10 mouse cellular contexts compared by ENCODE assay signal in genomic region chr15:95885953-95886820, GRCm38 (mm10).
A peak's percentile ranks its signal among the peaks of the same experiment; 100 is the strongest.
DNase-seq lines count a peak whose midpoint lies in the region; ATAC-seq lines count a peak whose summit lies in the region.
"Had no signal": no experiment of that assay in that cellular context is flagged by ENCODE, and none has a peak within 500 bp of the region (broad histone marks: within the 10 kb centered on the region; RNA-seq: fewer than 3 reads in every experiment).

No protein-coding gene starts in this region.

- H3K36me3 ChIP-seq in hindbrain, embryonic 15.5 days, result no peaks in the 10 kb centered on the region
- no peaks in the 10 kb centered on the region for H3K36me3 ChIP-seq in hindbrain, embryonic 13.5 days
- no peaks in the 10 kb centered on the region for H3K36me3 ChIP-seq in limb, embryonic 15.5 days

- ATAC-seq in hindbrain, embryonic 15.5 days (ENCODE audit: low FRiP score, low read depth), result no peak
- no peak for ATAC-seq in hindbrain, embryonic 13.5 days (ENCODE audit: low FRiP score)
- ATAC-seq in limb, embryonic 15.5 days (ENCODE audit: insufficient number of reproducible peaks, low FRiP score, low TSS enrichment, low read depth), result no peak

- no peaks in the 10 kb centered on the region for H3K27me3 ChIP-seq in hindbrain, embryonic 15.5 days
- H3K27me3 ChIP-seq in hindbrain, embryonic 13.5 days, result no peaks in the 10 kb centered on the region
- H3K27me3 ChIP-seq in limb, embryonic 15.5 days, result no peaks in the 10 kb centered on the region

- WGBS in hindbrain, embryonic 15.5 days, result 79% methylated on average over 18 of the region's 18 CpGs
- 80% methylated on average over 18 of the region's 18 CpGs for WGBS in hindbrain, embryonic 13.5 days
- 50% methylated on average over 18 of the region's 18 CpGs for WGBS in limb, embryonic 15.5 days

- no peaks in the 10 kb centered on the region for H3K9me3 ChIP-seq in hindbrain, embryonic 15.5 days
- no peaks in the 10 kb centered on the region for H3K9me3 ChIP-seq in hindbrain, embryonic 13.5 days
- H3K9me3 ChIP-seq in limb, embryonic 15.5 days, result no peaks in the 10 kb centered on the region

- peak overlapping the region; percentile 45 for H3K27ac ChIP-seq in hindbrain, embryonic 15.5 days (replicated peaks)
- H3K27ac ChIP-seq in hindbrain, embryonic 13.5 days, result no peak overlapping the region
- H3K27ac ChIP-seq in limb, embryonic 15.5 days, result peak overlapping the region; percentile 61

- peaks cover 29% of the 10 kb centered on the region; the same call in 1 of the 2 replicates for H3K4me1 ChIP-seq in hindbrain, embryonic 15.5 days (replicated peaks)
- peaks cover 23% of the 10 kb centered on the region for H3K4me1 ChIP-seq in hindbrain, embryonic 13.5 days (replicated peaks)
- H3K4me1 ChIP-seq in limb, embryonic 15.5 days, result peaks cover 24% of the 10 kb centered on the region

- H3K9ac ChIP-seq in hindbrain, embryonic 15.5 days, result no peak overlapping the region
- no peak overlapping the region for H3K9ac ChIP-seq in hindbrain, embryonic 13.5 days
- no peak overlapping the region for H3K9ac ChIP-seq in limb, embryonic 15.5 days

- peak; percentile 49 for DNase-seq in 3T3-L1 (ENCODE audit: low read depth, low spot score)
- DNase-seq in brain, adult 2 months (ENCODE audit: low read depth, low spot score), result peak; percentile 62
- no peak for DNase-seq in ovary, postnatal 36 days (ENCODE audit: low spot score)
- no peak for DNase-seq in adrenal gland, postnatal 36 days
- DNase-seq: cerebellum, postnatal 10 days; gastrocnemius, postnatal 10 days; layer of hippocampus, postnatal 36 days had no signal

- no peak overlapping the region for H3K4me3 ChIP-seq in hindbrain, embryonic 15.5 days
- H3K4me3 ChIP-seq in hindbrain, embryonic 13.5 days, result no peak overlapping the region
- H3K4me3 ChIP-seq in limb, embryonic 15.5 days, result no peak overlapping the region

- H3K4me2 ChIP-seq in hindbrain, embryonic 15.5 days, result no peak overlapping the region
- no peak overlapping the region for H3K4me2 ChIP-seq in hindbrain, embryonic 13.5 days
- no peak overlapping the region for H3K4me2 ChIP-seq in limb, embryonic 15.5 days

Comparison
In these comparisons a context has a peak if more than half of its experiments do, and no peak if none do; other contexts are left out.
1. DNase-seq: peak in 3T3-L1 (single experiment) and brain, adult 2 months (single experiment); none in ovary, postnatal 36 days (single experiment) and adrenal gland, postnatal 36 days (0 of 2).